Mouse (Mus musculus) central nervous system, embryonic 18 days (tissue): ENCODE data around the gene Elmod3. TPM values are rescaled to one million over a fixed set of nuclear protein-coding genes. Genes with fewer than 3 reads are reported as not detected.

Experiments used
- polyA plus RNA-seq: library from polyadenylated mRNA; depleted of rRNA; stranded (reverse); fragments of >200 nt; gene quantifications from 2 replicates; pipeline ENCODE4 v1.2.3, GENCODE M21; 2012; rRNA removed

Gene Elmod3
- polyA plus RNA-seq, result 14.2 and 14.4 TPM in 2 replicates

DNA sequence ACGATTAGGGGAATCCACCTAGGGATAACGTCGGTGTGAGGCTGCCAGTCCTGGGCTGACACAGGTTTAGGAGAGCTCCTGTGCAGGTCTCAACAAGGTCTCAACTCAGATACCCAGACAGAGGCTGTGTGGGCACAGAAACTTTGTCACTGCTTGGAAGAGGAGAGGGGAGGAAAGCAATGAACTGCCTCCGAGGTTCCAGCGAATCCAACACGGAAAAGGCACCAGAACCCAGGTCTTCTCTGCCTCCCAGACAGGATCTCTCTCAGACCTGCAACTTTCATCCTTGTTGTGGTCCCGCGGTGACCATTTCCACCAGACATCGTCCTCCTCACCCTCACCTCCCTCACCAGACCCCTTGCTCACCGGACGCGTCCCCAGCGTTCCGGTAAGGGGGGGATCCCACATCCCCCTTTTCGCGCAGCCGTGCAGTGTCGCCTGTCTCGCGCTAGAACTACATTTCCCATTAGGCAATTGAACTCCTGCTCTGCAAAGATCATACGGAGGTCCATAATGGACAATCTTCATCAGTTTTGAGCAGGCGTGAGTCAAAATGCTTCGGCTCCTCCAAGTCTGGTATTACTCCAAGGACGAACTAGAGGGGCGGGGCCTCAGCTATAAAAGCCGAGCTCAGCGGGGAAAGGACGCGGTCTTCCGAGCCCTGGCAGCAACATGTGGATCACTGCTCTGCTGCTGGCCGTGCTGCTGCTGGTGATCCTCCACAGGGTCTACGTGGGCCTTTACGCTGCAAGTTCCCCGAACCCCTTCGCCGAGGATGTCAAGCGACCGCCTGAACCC, at the start of gene Elmod3, which contains the start of gene Retsat:
Gene Elmod3, minus strand, starts transcription at position 458 of the 798 bp plus-strand sequence.
Gene Retsat, plus strand, starts transcription at position 520 of the 798 bp plus-strand sequence.

DNA sequence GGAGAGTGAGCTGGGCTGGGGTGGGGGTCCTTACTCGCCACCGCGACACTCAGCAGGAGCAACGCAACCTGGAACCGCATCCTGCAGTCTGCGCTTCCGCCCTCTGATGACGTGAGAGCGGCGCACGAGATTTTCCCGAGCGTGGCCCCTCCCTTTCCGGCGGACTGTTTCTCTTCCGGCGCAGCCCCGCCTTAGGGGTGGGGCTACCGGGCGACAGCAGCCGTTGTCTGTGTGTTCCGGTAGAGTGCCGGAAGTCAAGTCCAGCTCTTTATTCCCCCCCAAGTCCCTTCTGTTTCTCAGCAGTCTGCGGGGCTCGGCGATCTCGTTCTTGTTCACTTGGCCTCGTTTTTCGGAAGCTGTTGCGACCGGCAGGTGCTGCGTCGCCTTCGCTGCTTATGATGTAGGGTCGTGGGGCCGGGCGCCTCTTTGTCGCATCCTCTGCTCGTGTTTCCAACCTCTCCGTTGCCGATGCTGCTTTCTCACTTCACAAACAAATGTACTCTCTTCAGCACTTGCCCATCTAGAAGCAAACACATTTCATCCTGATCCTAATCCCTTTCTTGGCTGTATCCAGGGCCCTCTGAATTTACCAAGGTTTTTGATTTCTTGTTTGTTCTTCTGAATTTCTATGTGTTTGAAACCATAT, 18.6 kb upstream of the Elmod3 start, which contains the start of gene Tgoln1:
Gene Tgoln1, minus strand, starts transcription at position 358 of the 646 bp plus-strand sequence.

DNA sequence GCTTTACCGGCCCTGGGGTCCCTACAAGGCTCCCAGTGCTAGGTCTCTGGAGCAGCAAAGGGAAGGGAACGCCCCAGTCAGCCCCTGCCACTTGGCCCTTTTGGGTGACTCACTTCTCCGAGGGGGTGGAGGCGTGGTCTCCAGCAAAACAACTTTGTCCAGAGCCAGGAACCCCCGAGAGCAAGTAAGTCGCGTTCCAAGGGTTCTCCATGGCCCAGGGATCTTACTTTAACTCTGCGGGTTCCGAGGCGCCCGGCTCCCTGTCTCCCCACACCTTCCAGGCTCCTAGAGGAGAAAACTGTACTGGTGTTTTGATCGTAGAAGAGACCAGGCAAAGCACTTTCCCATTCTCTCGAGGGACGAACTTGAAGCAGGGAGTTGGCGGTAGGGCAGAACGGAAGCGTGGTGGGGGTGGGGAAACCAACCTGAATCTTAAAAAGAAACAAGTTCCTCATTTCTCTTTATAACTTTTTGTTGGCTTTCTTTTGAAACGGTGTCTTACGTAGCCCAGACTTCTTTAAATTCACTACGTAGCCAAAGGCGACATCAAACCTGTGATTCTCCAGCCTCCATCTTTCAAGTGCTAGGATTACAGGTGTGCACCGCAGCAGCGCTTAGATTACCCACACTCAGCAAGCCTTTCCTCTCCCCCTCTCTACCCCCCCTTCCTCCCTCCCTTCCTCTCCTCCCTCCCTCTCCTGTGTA, 53.8 kb downstream of the Elmod3 start, which contains the start of gene Capg:
Gene Capg, plus strand, starts transcription at position 109 of the 705 bp plus-strand sequence.

DNA sequence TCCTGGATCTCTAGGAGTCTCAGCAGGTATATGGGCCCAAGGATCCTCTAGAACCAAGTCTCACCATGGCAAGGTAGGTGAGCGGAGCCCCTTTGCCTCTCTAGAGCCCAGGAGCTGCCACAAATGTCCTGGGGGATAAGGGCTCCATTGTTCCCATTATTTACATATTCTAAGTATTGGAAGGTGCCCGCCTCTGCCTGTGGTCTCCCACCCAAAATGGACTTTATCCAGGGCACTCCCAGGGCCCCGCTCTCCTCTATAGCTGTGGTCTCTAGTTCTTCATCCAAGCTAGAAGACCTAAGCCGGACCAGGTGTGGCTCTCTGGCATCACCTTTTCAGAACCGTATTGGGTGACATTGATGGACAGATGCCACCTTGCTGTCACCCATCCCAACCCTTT, 76.6 kb downstream of the Elmod3 start, which contains the start of gene Sh2d6:
Gene Sh2d6, minus strand, starts transcription at position 101 of the 400 bp plus-strand sequence.

Other genes starting within 250 kb of the Elmod3 start
- 46.0 and 52.2 TPM in 2 replicates for gene Tmem150a, start 243.0 kb downstream of the Elmod3 start, polyA plus RNA-seq
- 60.0 and 60.7 TPM in 2 replicates for gene Rnf181, start 231.5 kb downstream of the Elmod3 start, polyA plus RNA-seq
- 11.6 and 13.3 TPM in 2 replicates for gene Vamp5, start 217.9 kb downstream of the Elmod3 start, polyA plus RNA-seq
- 16.6 and 18.5 TPM in 2 replicates for gene Vamp8, start 207.7 kb downstream of the Elmod3 start, polyA plus RNA-seq
- gene Ggcx, start 184.1 kb downstream of the Elmod3 start, polyA plus RNA-seq, result 19.1 and 19.3 TPM in 2 replicates
- gene Mat2a, start 158.9 kb downstream of the Elmod3 start, polyA plus RNA-seq, result 287 and 303 TPM in 2 replicates
- 0.56 and 0.57 TPM in 2 replicates for gene Sh2d6, start 76.7 kb downstream of the Elmod3 start, polyA plus RNA-seq
- gene Capg, start 54.0 kb downstream of the Elmod3 start, polyA plus RNA-seq, result 5.1 and 8.3 TPM in 2 replicates
- 3.8 TPM in 2 replicates for gene Retsat, start 62 bp upstream of the Elmod3 start, polyA plus RNA-seq
- gene Tgoln1, start 18.6 kb upstream of the Elmod3 start, polyA plus RNA-seq, result 26.6 and 30.1 TPM in 2 replicates
- 4.0 and 4.4 TPM in 2 replicates for gene Tcf7l1, start 190.8 kb upstream of the Elmod3 start, polyA plus RNA-seq